Mouse (Mus musculus) cerebellum, adult 2 months (tissue): ENCODE data around the gene Gm20894. TPM values are rescaled to one million over a fixed set of nuclear protein-coding genes. Genes with fewer than 3 reads are reported as not detected.
"Not testable (repeated sequence)": the region's sequence is repeated elsewhere in the genome, so short reads cannot be mapped to it uniquely, and the experiment has no call there.

Experiments
- DNase-seq, 2 experiments: peaks; one replicate each; pipeline ENCODE4 v3.0.0; 2021
- H3K27ac ChIP-seq: fragments of 200-500 bp; 2 replicates; pipeline ENCODE4 v1.5.1; 2012; ENCODE audit warnings: low read length, control low read depth, inconsistent platforms; ENCODE audit not compliant: insufficient read depth
- H3K27me3 ChIP-seq: fragments of 200-500 bp; 2 replicates; pipeline ENCODE4 v1.6.1; 2012; ENCODE audit warnings: inconsistent platforms, mild to moderate bottlenecking, low read length, moderate library complexity; ENCODE audit not compliant: control insufficient read depth, insufficient read depth
- H3K4me1 ChIP-seq: fragments of 200-500 bp; 2 replicates; pipeline ENCODE4 v1.6.1; 2011; ENCODE audit warnings: low read length; ENCODE audit not compliant: control insufficient read depth, insufficient read depth
- H3K4me3 ChIP-seq: fragments of 200-500 bp; replicated peaks from 2 replicates; pipeline ENCODE3; 2011; ENCODE audit warnings: mild to moderate bottlenecking, low read depth, low read length, control low read depth; ENCODE audit not compliant: insufficient read depth
- WGBS: fragments of 180-500 bp; shearing (Covaris S2); methylation state at CpG from one replicate; pipeline ENCODE4 v1.1.7; 2018; 5-methylcytosine and 5-hydroxymethylcytosine counted together
- polyA plus RNA-seq: library from polyadenylated mRNA; depleted of rRNA; stranded (reverse); fragments of >200 nt; gene quantifications from 2 replicates; pipeline ENCODE4 v1.2.3, GENCODE M21; 2012; rRNA removed

Gene Gm20894
- polyA plus RNA-seq, result not detected in 2 replicates

DNA sequence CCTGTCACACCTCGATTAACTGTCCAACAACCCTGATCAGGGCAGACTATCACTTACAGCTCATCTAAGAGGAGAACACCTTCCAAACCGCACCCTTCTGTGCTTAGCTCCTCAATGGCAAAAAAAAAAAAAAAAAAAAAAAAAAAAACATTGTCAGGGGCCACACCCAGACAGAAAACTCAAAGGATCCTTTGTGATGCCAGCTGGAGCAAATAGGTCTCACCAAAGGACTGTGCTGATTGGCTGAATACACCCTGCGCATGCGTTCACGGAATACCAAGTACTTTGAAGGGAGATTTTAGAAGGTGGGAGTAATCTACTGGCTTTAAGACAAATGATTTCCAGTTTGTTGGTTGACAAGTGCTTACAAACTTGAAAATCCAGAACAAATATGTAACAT, at the start of gene Gm20894:
TSS of gene Gm20894 (minus strand) at position 101 of the 400 bp plus-strand sequence.
- no CpG with 5 or more reads among the region's 5 CpGs for WGBS
- H3K27me3 ChIP-seq, H3K4me3 ChIP-seq, DNase-seq, H3K27ac ChIP-seq, H3K4me1 ChIP-seq: not testable (repeated sequence)
